Mouse (Mus musculus): ENCODE results near the gene Sephs1. TPM values are rescaled to one million over a fixed set of nuclear protein-coding genes. Genes with fewer than 3 reads are reported as not detected.

Sephs1 gene
- total and polyA plus RNA-seq, 2 experiments from 2014 or later, result 40.2 to 78.4 TPM

GRCm38 (mm10) chr2:4907120-4907519, 25.8 kb downstream of the Sephs1 start:
- H3K36me3 ChIP-seq (ENCODE audit: insufficient read depth), result peaks cover 40% of the 10 kb centered on the region
- whole genome bisulfite sequencing, result 83% methylated on average over 6 of the region's 6 CpGs
- DNase-seq, result no peak
- H3K4me2 ChIP-seq (ENCODE audit: low read depth), result no peak overlapping the region
- H3K4me3 ChIP-seq (ENCODE audit: low read depth, low read length), result no peak overlapping the region
- no peak for ATAC-seq
- H3K27me3 ChIP-seq (ENCODE audit: insufficient read depth, low read length), result no peaks in the 10 kb centered on the region
- no peak overlapping the region for H3K27ac ChIP-seq (ENCODE audit: low read depth, low read length)
- H3K9ac ChIP-seq, result no peak overlapping the region
- TF ChIP-seq CTCF (IDR thresholded peaks at IDR 0.05; ENCODE audit: low read depth), result no peak
- no peaks in the 10 kb centered on the region for H3K4me1 ChIP-seq (ENCODE audit: insufficient read depth)
- H3K9me3 ChIP-seq (ENCODE audit: low read length), result no peaks in the 10 kb centered on the region

- Histone ChIP-seq H3K4me3 (ENCODE audit: low read depth, low read length) (no peak overlapping the region), H3K4me1 (ENCODE audit: insufficient read depth) (no peaks in the 10 kb centered on the region), H3K27ac (ENCODE audit: low read depth, low read length) (no peak overlapping the region), H3K27me3 (ENCODE audit: insufficient read depth, low read length) (no peaks in the 10 kb centered on the region), H3K9me3 (ENCODE audit: low read length) (no peaks in the 10 kb centered on the region), H3K9ac (no peak overlapping the region), H3K4me2 (ENCODE audit: low read depth) (no peak overlapping the region), H3K36me3 (ENCODE audit: insufficient read depth) (peaks cover 37% of the 10 kb centered on the region)
- DNase-seq (no peak), ATAC-seq (no peak)
- TF ChIP-seq CTCF (IDR thresholded peaks at IDR 0.05; ENCODE audit: low read depth), result no peak
- WGBS, result 91% methylated on average over 7 of the region's 7 CpGs
Measured at GRCm38 (mm10) chr2:4907916-4908315, 26.6 kb downstream of the Sephs1 start.

GRCm38 (mm10) chr2:4908771-4909315, 27.5 kb downstream of the Sephs1 start:
- Histone ChIP-seq H3K9me3 (ENCODE audit: low read length) (no peaks in the 10 kb centered on the region), H3K36me3 (ENCODE audit: insufficient read depth) (peaks cover 37% of the 10 kb centered on the region), H3K9ac (no peak overlapping the region), H3K4me1 (ENCODE audit: insufficient read depth) (no peaks in the 10 kb centered on the region), H3K27me3 (ENCODE audit: insufficient read depth, low read length) (no peaks in the 10 kb centered on the region), H3K27ac (ENCODE audit: low read depth, low read length) (no peak overlapping the region), H3K4me3 (ENCODE audit: low read depth, low read length) (no peak overlapping the region), H3K4me2 (ENCODE audit: low read depth) (no peak overlapping the region)
- 90% methylated on average over 3 of the region's 3 CpGs for WGBS
- ATAC-seq (no peak), DNase-seq (no peak)
- no peak for TF ChIP-seq CTCF (IDR thresholded peaks at IDR 0.05; ENCODE audit: low read depth)

- 72% methylated on average over 6 of the region's 6 CpGs for WGBS
- Histone ChIP-seq H3K27me3 (ENCODE audit: insufficient read depth, low read length) (no peaks in the 10 kb centered on the region), H3K9ac (no peak overlapping the region), H3K4me2 (ENCODE audit: low read depth) (no peak overlapping the region), H3K4me1 (ENCODE audit: insufficient read depth) (no peaks in the 10 kb centered on the region), H3K27ac (ENCODE audit: low read depth, low read length) (no peak overlapping the region), H3K4me3 (ENCODE audit: low read depth, low read length) (no peak overlapping the region), H3K9me3 (ENCODE audit: low read length) (no peaks in the 10 kb centered on the region), H3K36me3 (ENCODE audit: insufficient read depth) (peaks cover 35% of the 10 kb centered on the region)
- no peak for TF ChIP-seq CTCF (IDR thresholded peaks at IDR 0.05; ENCODE audit: low read depth)
- ATAC-seq (no peak), DNase-seq (no peak)
Measured at GRCm38 (mm10) chr2:4909909-4910308, 28.5 kb downstream of the Sephs1 start.

- Histone ChIP-seq H3K9me3 (ENCODE audit: low read length) (no peaks in the 10 kb centered on the region), H3K9ac (no peak overlapping the region), H3K4me3 (ENCODE audit: low read depth, low read length) (no peak overlapping the region), H3K36me3 (ENCODE audit: insufficient read depth) (peaks cover 29% of the 10 kb centered on the region), H3K4me1 (ENCODE audit: insufficient read depth) (no peaks in the 10 kb centered on the region), H3K27ac (ENCODE audit: low read depth, low read length) (no peak overlapping the region), H3K27me3 (ENCODE audit: insufficient read depth, low read length) (no peaks in the 10 kb centered on the region), H3K4me2 (ENCODE audit: low read depth) (no peak overlapping the region)
- 87% methylated on average over 4 of the region's 4 CpGs for WGBS
- ATAC-seq (no peak), DNase-seq (no peak)
- no peak for TF ChIP-seq CTCF (IDR thresholded peaks at IDR 0.05; ENCODE audit: low read depth)
Measured at GRCm38 (mm10) chr2:4910521-4910920, 29.2 kb downstream of the Sephs1 start.

- Histone ChIP-seq H3K4me1 (ENCODE audit: insufficient read depth) (no peaks in the 10 kb centered on the region), H3K4me2 (ENCODE audit: low read depth) (no peak overlapping the region), H3K27ac (ENCODE audit: low read depth, low read length) (no peak overlapping the region), H3K36me3 (ENCODE audit: insufficient read depth) (peaks cover under 1% of the 10 kb centered on the region; the same call in 1 of the 2 replicates), H3K27me3 (ENCODE audit: insufficient read depth, low read length) (no peaks in the 10 kb centered on the region), H3K4me3 (ENCODE audit: low read depth, low read length) (no peak overlapping the region), H3K9me3 (ENCODE audit: low read length) (no peaks in the 10 kb centered on the region), H3K9ac (no peak overlapping the region)
- no peak for ATAC-seq
- TF ChIP-seq CTCF (IDR thresholded peaks at IDR 0.05; ENCODE audit: low read depth), result no peak
- no peak for DNase-seq
- WGBS, result 62% methylated on average over 7 of the region's 7 CpGs
Measured at GRCm38 (mm10) chr2:4913949-4914348, 32.6 kb downstream of the Sephs1 start.

- no peak overlapping the region for H3K4me2 ChIP-seq (ENCODE audit: low read depth)
- WGBS, result 87% methylated on average over 5 of the region's 6 CpGs
- no peak for ATAC-seq
Measured at GRCm38 (mm10) chr2:4916037-4916436, 34.7 kb downstream of the Sephs1 start.

More at GRCm38 (mm10) chr2:4916037-4916436, 34.7 kb downstream of the Sephs1 start:
- H3K27me3 ChIP-seq (ENCODE audit: insufficient read depth, low read length), result no peaks in the 10 kb centered on the region
- H3K4me3 ChIP-seq (ENCODE audit: low read depth, low read length), result no peak overlapping the region
- no peak overlapping the region for H3K27ac ChIP-seq (ENCODE audit: low read depth, low read length)
- TF ChIP-seq CTCF (IDR thresholded peaks at IDR 0.05; ENCODE audit: low read depth), result no peak
- DNase-seq, result no peak
- H3K4me1 ChIP-seq (ENCODE audit: insufficient read depth), result 0 out of 2 replicates have a peak, but pooled peaks cover 6% of the 10 kb centered on the region
- H3K9ac ChIP-seq, result no peak overlapping the region
- H3K36me3 ChIP-seq (ENCODE audit: insufficient read depth), result no peaks in the 10 kb centered on the region
- H3K9me3 ChIP-seq (ENCODE audit: low read length), result no peaks in the 10 kb centered on the region

Measured in forebrain, postnatal 0 days (tissue).